ENCODE assay signal across 8 mouse cellular contexts in genomic region chr17:88256599-88257544, GRCm38 (mm10).
DNase-seq lines count a peak whose midpoint lies in the region; ATAC-seq lines count a peak whose summit lies in the region.

No protein-coding gene starts in this region.

- H3K27ac ChIP-seq in embryonic facial prominence, embryonic 14.5 days (replicated peaks; ENCODE audit: low read depth, low read length), result peak overlapping the region; percentile 97
- H3K27ac ChIP-seq in heart, embryonic 10.5 days, result peak overlapping the region; percentile 95
- peak overlapping the region; percentile 92 for H3K27ac ChIP-seq in kidney, embryonic 15.5 days
- peak overlapping the region; percentile 95 for H3K27ac ChIP-seq in limb, embryonic 15.5 days
- peak overlapping the region; percentile 98 for H3K27ac ChIP-seq in midbrain, embryonic 16.5 days (ENCODE audit: low read length)

- H3K4me2 ChIP-seq in embryonic facial prominence, embryonic 14.5 days (ENCODE audit: low read depth, low read length), result peak overlapping the region; percentile 97
- peak overlapping the region; percentile 95 for H3K4me2 ChIP-seq in kidney, embryonic 15.5 days
- peak overlapping the region; percentile 90 for H3K4me2 ChIP-seq in limb, embryonic 15.5 days
- H3K4me2 ChIP-seq in midbrain, embryonic 16.5 days (ENCODE audit: low read length), result peak overlapping the region; percentile 78

- H3K9ac ChIP-seq in embryonic facial prominence, embryonic 14.5 days (ENCODE audit: low read depth, low read length), result peak overlapping the region; percentile 91
- H3K9ac ChIP-seq in kidney, embryonic 15.5 days, result peak overlapping the region; percentile 83
- peak overlapping the region; percentile 78; the same call in 1 of the 2 replicates for H3K9ac ChIP-seq in limb, embryonic 15.5 days
- H3K9ac ChIP-seq in midbrain, embryonic 16.5 days (ENCODE audit: low read depth, low read length), result peak overlapping the region; percentile 99

- no peaks in the 10 kb centered on the region for H3K9me3 ChIP-seq in embryonic facial prominence, embryonic 14.5 days (ENCODE audit: control insufficient read depth, low read length)
- no peaks in the 10 kb centered on the region for H3K9me3 ChIP-seq in heart, embryonic 10.5 days
- no peaks in the 10 kb centered on the region for H3K9me3 ChIP-seq in kidney, embryonic 15.5 days (replicated peaks)
- no peaks in the 10 kb centered on the region for H3K9me3 ChIP-seq in limb, embryonic 15.5 days
- no peaks in the 10 kb centered on the region for H3K9me3 ChIP-seq in midbrain, embryonic 16.5 days (replicated peaks; ENCODE audit: control insufficient read depth, low read length, poor library complexity, severe bottlenecking)

- peak overlapping the region; percentile 67 for H3K4me3 ChIP-seq in embryonic facial prominence, embryonic 14.5 days (ENCODE audit: low read depth, low read length)
- peak overlapping the region; percentile 76 for H3K4me3 ChIP-seq in heart, embryonic 10.5 days
- peak overlapping the region; percentile 60 for H3K4me3 ChIP-seq in kidney, embryonic 15.5 days (replicated peaks)
- H3K4me3 ChIP-seq in limb, embryonic 15.5 days, result peak overlapping the region; percentile 56
- peak overlapping the region; percentile 78 for H3K4me3 ChIP-seq in midbrain, embryonic 16.5 days (ENCODE audit: low read depth, low read length)

- H3K4me1 ChIP-seq in embryonic facial prominence, embryonic 14.5 days (ENCODE audit: control insufficient read depth, insufficient read depth, low read length), result 0 out of 2 replicates have a peak, but pooled peaks cover 6% of the 10 kb centered on the region
- peaks cover 10% of the 10 kb centered on the region for H3K4me1 ChIP-seq in heart, embryonic 10.5 days
- H3K4me1 ChIP-seq in kidney, embryonic 15.5 days, result peaks cover 18% of the 10 kb centered on the region
- peaks cover 17% of the 10 kb centered on the region for H3K4me1 ChIP-seq in limb, embryonic 15.5 days
- peaks cover 7% of the 10 kb centered on the region for H3K4me1 ChIP-seq in midbrain, embryonic 16.5 days (ENCODE audit: control insufficient read depth, insufficient read depth, low read length)

- DNase-seq in 3134 (ENCODE audit: extremely low read depth, insufficient read length, low spot score), result peak; percentile 79
- peak; percentile 73 for DNase-seq in adrenal gland, postnatal 10 days
- DNase-seq in embryonic facial prominence, embryonic 14.5 days (ENCODE audit: low spot score), result peak; percentile 89
- DNase-seq in heart, embryonic 10.5 days (ENCODE audit: low spot score), result peak; percentile 87
- DNase-seq in telencephalon, adult 2 months (ENCODE audit: low read depth, low spot score), result peak; percentile 85

- no peaks in the 10 kb centered on the region for H3K36me3 ChIP-seq in embryonic facial prominence, embryonic 14.5 days (ENCODE audit: control insufficient read depth, insufficient read depth, low read length)
- H3K36me3 ChIP-seq in heart, embryonic 10.5 days, result no peaks in the 10 kb centered on the region
- H3K36me3 ChIP-seq in kidney, embryonic 15.5 days, result no peaks in the 10 kb centered on the region
- H3K36me3 ChIP-seq in limb, embryonic 15.5 days, result no peaks in the 10 kb centered on the region
- no peaks in the 10 kb centered on the region for H3K36me3 ChIP-seq in midbrain, embryonic 16.5 days (ENCODE audit: control insufficient read depth, insufficient read depth, low read length)

- ATAC-seq in embryonic facial prominence, embryonic 14.5 days (ENCODE audit: low read depth), result peak; percentile 66
- ATAC-seq in kidney, embryonic 15.5 days (replicated peaks; ENCODE audit: low FRiP score), result peak; percentile 86
- ATAC-seq in limb, embryonic 15.5 days (ENCODE audit: insufficient number of reproducible peaks, low FRiP score, low TSS enrichment, low read depth), result peak; percentile 68
- ATAC-seq in midbrain, embryonic 16.5 days, result peak; percentile 73

- WGBS in embryonic facial prominence, embryonic 14.5 days, result under 1% methylated on average over 16 of the region's 18 CpGs
- 1% methylated on average over 18 of the region's 18 CpGs for WGBS in heart, embryonic 10.5 days
- WGBS in kidney, embryonic 15.5 days, result 2% methylated on average over 18 of the region's 18 CpGs
- 2% methylated on average over 18 of the region's 18 CpGs for WGBS in limb, embryonic 15.5 days
- 2% methylated on average over 18 of the region's 18 CpGs for WGBS in midbrain, embryonic 16.5 days

- no peaks in the 10 kb centered on the region for H3K27me3 ChIP-seq in embryonic facial prominence, embryonic 14.5 days (replicated peaks; ENCODE audit: control insufficient read depth, insufficient read depth, low read length)
- H3K27me3 ChIP-seq in heart, embryonic 10.5 days (ENCODE audit: insufficient read depth, poor library complexity, severe bottlenecking), result no peaks in the 10 kb centered on the region
- no peaks in the 10 kb centered on the region for H3K27me3 ChIP-seq in kidney, embryonic 15.5 days
- H3K27me3 ChIP-seq in limb, embryonic 15.5 days, result no peaks in the 10 kb centered on the region
- H3K27me3 ChIP-seq in midbrain, embryonic 16.5 days (ENCODE audit: control insufficient read depth, insufficient read depth, low read depth, low read length), result no peaks in the 10 kb centered on the region

Comparison
In these comparisons a context has a peak if more than half of its experiments do, and no peak if none do; other contexts are left out.
1. Peak in every context shown above with its lines: DNase-seq, ATAC-seq, H3K4me3 ChIP-seq and H3K27ac ChIP-seq.